Mouse (Mus musculus): ENCODE measurements around the gene Gramd4.
"Not testable (repeated sequence)": the region's sequence is repeated elsewhere in the genome, so short reads cannot be mapped to it uniquely, and the experiment has no call there.

Gene Gramd4

GRCm38 (mm10) chr15:86119186-86119585 is 61.7 kb downstream of the Gramd4 start:
- no peak for DNase-seq

DNA sequence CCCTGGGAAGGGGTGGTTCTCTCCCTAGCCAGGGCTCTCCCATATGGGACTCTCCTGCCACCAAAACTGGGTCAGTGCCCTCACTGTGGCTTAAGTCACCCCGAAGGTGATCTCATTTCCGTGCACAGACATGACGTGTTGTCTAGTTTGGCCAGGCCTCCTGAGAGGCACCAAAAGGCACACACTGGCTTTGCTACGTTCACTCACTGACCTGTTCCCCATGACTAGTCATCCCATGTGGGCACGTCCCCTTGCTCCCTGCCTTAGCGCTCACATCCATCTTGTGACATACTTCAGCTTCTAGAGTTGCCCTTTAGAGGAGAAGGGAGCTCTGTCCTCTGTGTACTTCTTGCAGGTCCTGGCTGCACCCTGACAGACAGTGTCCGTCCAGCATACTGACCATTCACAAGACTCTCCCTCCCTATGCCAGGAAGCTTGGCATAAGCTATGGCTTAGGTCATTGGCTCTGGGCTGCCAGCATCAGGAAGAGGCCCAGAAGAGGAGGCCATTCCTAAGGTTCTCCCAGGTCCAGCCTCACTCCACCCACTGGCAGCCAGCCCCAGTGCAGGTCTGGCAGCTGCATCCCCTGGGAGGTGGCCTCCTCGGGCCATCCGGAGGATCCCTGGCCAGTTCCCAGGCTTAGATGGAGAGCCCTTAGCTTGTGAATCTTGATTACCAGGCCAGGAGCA is 64.9 kb downstream of the Gramd4 start:
- peak; percentile 30 to 50 for DNase-seq

DNA sequence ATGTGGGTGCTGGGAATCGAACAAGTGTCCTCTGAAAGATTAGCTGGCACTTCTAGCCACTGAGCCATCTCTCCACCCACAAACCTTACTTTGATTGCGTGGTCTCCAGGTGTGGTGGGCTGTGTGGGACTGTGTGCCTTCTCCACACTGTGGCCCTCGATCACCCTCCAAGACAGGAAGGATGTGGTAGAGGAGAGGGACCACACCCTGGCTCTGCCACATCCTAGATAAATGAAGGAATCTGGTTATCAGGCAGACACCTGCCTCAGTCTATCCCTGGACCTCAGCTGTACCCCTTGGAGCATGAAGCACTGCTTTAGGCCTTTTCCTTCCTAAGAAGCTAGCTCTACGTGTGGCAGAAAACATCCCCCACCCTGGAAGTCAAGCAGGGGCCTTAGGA is 65.9 kb downstream of the Gramd4 start:
- no peak for DNase-seq

GRCm38 (mm10) chr15:86124359-86124758 is 66.9 kb downstream of the Gramd4 start:
- DNase-seq = peak; percentile 86 to 87

- DNase-seq = no peak
Measured at GRCm38 (mm10) chr15:86129036-86129435, 71.5 kb downstream of the Gramd4 start.

DNA sequence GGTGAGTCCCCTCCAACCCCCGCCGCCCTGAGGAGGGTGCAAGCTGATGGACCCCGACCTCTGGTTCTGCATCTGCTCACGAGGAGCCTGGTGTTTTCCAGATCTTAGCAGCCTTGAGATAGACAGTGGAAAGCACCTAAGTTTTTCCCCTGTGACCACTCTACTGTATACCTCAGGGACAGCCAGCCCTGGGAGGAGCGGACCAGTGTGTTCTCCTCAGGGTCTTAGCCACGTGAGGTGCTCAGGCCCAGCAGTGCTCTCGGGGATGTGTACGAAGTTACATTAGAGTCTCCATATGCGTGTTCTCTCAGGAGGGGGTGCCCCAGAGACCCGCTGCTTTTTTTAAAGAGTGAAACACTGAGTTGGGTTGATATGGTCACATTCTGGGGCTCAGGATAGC is 73.2 kb downstream of the Gramd4 start:
- DNase-seq = no peak

- peak; percentile 94 to 96 for DNase-seq
Measured at GRCm38 (mm10) chr15:86134941-86135783, 77.7 kb downstream of the Gramd4 start.

- peak; percentile 71 to 73 for DNase-seq
Measured at GRCm38 (mm10) chr15:86137638-86138037, 80.1 kb downstream of the Gramd4 start.

GRCm38 (mm10) chr15:86140323-86140722 is 82.8 kb downstream of the Gramd4 start:
- DNase-seq = peak; percentile 81 to 87

DNA sequence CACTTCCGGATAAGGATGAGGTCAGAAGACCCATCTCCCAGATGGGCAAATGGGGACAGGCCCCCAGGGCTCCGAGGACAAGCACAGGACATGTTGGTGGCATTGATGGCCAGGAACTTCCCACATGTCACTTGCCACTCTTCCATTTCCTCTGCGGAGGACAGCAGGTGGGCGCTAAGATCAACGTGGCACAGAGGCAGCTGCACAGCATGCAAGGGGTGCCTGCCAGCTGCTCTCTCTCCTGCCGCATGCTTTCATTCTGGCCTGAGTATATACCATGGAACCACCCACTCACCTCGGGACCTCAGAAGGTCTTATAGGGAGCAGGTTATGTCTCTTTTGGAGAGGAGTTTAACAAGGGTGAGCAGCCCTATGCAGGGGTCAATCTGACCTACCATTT is 87.1 kb downstream of the Gramd4 start:
- DNase-seq = no peak

- no peak for DNase-seq
Measured at GRCm38 (mm10) chr15:86145046-86145445, 87.6 kb downstream of the Gramd4 start.

DNA sequence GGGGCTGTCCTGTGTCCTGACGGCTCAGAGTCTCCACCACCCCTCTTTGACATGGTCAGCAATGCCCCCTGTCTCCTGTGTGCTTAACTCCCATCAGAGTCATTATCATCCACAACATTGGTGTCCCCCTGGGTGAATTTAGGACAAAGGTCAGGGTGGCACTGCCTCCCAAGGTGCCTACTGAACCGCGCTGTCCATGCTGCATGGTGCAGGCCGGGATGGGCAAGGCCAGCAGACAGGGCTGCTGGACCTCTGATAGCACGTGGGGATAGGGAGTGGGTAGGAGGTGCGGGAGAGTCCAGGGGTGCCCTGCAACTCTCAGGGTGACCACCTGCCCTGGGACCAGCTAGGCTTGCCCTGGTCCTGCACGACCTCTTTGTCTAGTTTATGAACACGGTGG is 89.4 kb downstream of the Gramd4 start:
- DNase-seq = no peak

DNA sequence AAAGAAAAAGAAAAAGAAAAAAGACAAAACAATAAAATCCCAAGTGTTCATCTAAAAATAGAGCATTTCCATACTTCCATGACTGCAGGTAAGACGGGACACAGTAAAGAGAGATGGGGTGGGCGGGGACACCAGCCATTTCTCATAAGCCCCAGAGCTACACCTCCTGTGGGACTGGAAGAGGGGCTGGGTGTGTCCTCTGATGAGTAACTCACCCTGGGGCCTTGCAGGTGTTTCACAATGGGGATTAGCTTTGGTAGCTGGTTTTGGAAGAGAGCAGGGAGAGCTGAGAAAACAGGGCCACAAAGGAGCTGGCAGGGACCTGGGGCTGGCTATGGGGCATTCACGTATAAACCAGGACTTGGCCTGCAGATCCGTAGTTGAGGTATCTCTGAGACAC is 93.1 kb downstream of the Gramd4 start:
- no peak for DNase-seq

- no peak for DNase-seq
Measured at GRCm38 (mm10) chr15:86153481-86153960, 96.0 kb downstream of the Gramd4 start.

- no peak for DNase-seq
Measured at GRCm38 (mm10) chr15:86156492-86156891, 99.0 kb downstream of the Gramd4 start.

DNA sequence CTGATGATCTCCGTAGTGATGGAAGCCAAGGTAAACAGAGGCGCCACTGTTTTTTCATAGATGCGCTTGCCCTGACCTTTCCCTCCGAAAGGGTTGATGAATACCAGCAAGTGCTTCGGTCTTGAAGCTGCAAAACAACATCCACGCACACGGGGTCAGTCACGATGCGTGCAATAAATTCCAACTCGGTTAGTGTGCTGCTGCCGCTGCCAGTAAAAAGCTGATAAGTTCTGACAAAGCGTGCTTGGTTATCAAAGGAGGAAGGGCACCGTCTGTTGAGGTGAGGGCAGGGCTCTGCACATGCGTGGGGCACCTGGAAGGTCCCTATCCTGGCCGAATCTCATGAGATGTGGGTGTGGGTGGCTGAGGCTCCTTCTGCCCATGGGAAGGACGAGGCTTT is 101.6 kb downstream of the Gramd4 start:
- no peak for DNase-seq

DNA sequence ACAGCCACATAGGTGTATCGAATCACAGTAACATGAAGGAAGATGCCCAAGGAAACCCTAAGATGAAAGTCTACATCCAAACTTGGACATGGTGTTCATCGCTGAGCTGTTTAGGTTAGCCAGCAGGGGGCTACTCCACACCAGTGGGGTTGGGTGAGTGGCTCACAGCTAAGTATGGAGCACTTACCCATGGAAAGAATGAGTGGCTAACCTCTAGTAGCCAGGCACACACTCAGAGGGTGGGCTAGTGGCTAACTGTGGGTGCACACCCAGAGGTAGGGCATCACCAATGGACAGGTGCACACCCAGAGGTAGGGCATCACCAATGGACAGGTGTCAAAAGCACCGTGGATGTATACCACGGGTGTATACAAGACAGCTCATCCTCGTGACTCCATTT is 102.2 kb downstream of the Gramd4 start:
- DNase-seq = no peak

- DNase-seq = no peak
Measured at GRCm38 (mm10) chr15:86160906-86161305, 103.4 kb downstream of the Gramd4 start.

- not testable (repeated sequence) for DNase-seq
Measured at GRCm38 (mm10) chr15:86161800-86162199, 104.3 kb downstream of the Gramd4 start.

DNA sequence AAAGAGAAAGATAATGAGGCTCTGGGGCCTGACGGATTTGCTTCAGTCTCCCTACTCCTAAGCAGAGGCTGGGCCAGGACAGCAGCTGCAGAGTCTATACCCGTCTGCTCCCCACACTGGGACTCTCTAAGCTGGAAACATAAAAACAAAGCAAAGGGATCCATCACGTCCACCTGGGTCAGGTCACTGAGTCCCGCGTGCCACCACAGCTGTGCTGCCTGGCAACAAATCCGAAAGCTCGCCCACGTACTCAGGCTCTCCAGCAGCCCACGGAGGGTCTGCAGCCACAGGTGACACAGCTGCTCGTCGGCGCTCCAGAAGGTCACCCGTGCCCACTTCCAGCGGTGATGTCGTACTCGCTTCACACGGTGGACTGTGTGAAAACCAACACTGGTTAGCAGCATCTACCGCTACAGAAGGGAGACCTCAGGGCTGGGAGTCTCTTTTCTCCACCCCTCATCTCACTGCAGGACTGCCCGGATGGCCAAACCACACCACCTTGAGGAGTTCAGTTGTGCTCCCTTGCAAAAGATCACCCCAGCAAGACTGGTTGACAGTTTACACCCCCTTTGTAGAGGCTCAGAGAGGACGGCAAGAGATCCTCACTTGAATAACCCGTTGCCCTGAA is 107.3 kb downstream of the Gramd4 start:
- no peak for DNase-seq

DNA sequence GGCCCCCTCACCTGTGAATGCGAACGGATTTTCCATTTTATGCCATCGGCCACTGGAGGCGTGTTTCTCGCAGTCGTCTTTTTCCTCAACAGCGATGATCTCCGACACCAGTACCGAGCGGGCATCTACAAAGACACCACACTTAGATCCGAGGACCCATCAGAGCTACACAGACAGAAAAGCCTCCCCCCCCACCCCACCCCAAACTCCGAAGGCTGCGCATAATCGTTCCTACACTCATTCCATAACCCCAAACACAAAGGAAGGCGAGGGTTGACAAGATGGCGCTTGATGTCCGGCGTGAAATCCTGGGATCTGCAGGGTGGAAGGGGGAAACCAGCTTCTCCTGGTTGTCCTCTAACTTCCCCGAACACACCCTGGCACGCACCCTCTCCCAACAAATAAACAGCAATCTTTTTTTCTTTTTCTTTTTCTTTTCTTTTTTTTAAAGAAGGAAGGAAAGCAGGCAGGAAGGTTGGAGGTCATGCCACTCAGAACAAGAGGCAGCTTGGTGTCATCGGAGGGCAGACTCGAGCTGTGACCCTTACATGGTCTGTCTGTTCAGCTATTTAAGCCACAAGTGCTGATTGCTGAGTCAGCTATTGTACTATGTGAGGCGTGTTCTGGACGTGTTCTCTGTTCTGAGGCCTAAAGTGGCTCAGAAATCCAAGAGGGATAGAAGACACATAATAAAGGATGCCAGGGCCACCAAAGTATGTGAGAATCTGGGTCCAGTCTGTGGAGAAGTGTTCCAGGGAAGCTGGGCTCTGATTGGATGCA is 108.5 kb downstream of the Gramd4 start:
- no peak for DNase-seq

- DNase-seq = no peak
Measured at GRCm38 (mm10) chr15:86167032-86167655, 109.6 kb downstream of the Gramd4 start.
